Mouse (Mus musculus) bone marrow, adult 2 months (tissue): ENCODE measurements around the gene Tgfbr3. TPM values are rescaled to one million over a fixed set of nuclear protein-coding genes. Genes with fewer than 3 reads are reported as not detected.

ENCODE experiments used
- H3K27ac ChIP-seq: fragments of 200-500 bp; 2 replicates; pipeline ENCODE4 v1.5.1; 2012; ENCODE audit warnings: low read depth, mild to moderate bottlenecking, control low read depth, inconsistent platforms, low read length; ENCODE audit not compliant: control insufficient read depth, poor library complexity, insufficient read depth
- H3K4me1 ChIP-seq: fragments of 200-500 bp; 2 replicates; pipeline ENCODE4 v1.6.1; 2011; ENCODE audit warnings: low read length; ENCODE audit not compliant: control insufficient read depth, insufficient read depth
- H3K4me3 ChIP-seq: fragments of 200-500 bp; replicated peaks from 2 replicates; pipeline ENCODE3; 2011; ENCODE audit warnings: mild to moderate bottlenecking, low read depth, low read length, control low read depth; ENCODE audit not compliant: control insufficient read depth
- CTCF ChIP-seq: fragments of 200-500 bp; IDR thresholded peaks from 2 replicates; pipeline ENCODE4 v1.5.1; 2011; ENCODE audit warnings: low read length, control low read depth; ENCODE audit not compliant: control insufficient read depth, insufficient read depth
- POLR2A ChIP-seq: fragments of 200-500 bp; IDR thresholded peaks from 2 replicates; pipeline ENCODE4 v1.6.1; 2011; ENCODE audit warnings: low read depth, mild to moderate bottlenecking, control low read depth, low read length, borderline replicate concordance; ENCODE audit not compliant: control insufficient read depth
- WGBS: fragments of 180-500 bp; shearing (Covaris S2); methylation state at CpG from one replicate; pipeline ENCODE4 v1.1.7; 2018; 5-methylcytosine and 5-hydroxymethylcytosine counted together
- polyA plus RNA-seq: library from polyadenylated mRNA; stranded (reverse); fragments of >200 nt; gene quantifications from 2 replicates; pipeline ENCODE4 v1.2.4, GENCODE M21; 2011; ENCODE audit warnings: low replicate concordance; ENCODE audit not compliant: missing spikeins, insufficient read depth, insufficient read length

Tgfbr3 gene
- polyA plus RNA-seq, 1 experiment = 7.4 TPM

DNA sequence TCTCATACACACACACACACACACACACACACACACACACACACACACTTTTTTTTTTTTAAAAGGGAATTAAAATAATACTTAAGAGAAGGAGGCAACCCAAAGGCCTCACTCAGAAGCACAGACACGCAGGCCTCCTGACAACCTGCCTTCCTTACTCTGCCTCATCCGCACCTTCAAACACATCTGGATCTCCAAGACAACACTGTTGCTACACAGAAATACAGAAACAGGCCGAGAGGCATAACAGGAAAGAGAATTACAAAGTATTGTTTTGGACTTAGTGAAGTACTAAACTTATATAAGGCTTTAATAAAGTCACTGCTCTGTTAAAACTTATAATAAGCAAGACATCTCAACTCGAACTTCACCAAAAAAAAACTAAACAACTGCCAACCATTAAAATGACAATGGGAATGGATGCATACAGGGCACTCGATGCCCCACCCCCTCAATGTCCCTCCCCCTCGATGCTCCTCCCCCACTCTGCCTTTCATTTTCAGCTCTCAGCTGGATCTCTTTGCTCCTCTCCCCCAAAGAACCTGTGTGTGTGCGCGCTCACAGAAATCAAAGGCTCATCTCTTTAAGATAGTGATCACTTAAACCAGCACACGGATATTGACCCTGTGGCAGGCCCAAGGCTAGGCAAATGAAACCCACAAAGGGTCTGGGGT is 87.8 kb downstream of the Tgfbr3 start:
- Histone ChIP-seq H3K4me3 (no peak overlapping the region), H3K4me1 (peaks cover 1% of the 10 kb centered on the region; the same call in 1 of the 2 replicates), H3K27ac (no peak overlapping the region)
- WGBS = 63% methylated on average over 9 of the region's 9 CpGs
- TF ChIP-seq POLR2A = no peak
- TF ChIP-seq CTCF = no peak

DNA sequence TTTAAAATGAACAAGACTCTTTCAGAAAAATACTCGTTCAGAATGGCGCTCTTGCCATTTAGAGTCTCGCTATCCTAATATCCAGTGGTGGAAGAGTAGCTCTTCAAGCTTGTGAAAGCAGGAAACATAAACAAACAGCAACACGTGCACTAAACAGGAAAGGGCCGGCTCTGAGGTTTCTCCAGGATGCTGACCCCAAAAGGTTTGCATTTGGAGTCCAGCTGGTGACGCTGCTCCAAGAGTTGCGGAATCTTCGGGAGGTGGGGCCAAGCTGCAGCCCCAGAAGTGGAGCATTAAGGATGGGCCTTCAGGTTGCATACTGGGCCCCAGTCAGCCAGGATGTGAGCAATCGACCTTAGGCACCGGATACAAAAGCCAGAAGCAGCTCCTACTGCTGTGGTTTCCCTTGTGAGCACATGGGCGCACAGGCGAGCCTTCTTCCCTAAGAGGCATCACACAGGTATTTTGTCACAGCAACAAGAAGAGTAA is 88.5 kb downstream of the Tgfbr3 start:
- Histone ChIP-seq H3K4me3 (no peak overlapping the region), H3K27ac (no peak overlapping the region), H3K4me1 (peaks cover 1% of the 10 kb centered on the region; the same call in 1 of the 2 replicates)
- TF ChIP-seq POLR2A (no peak), CTCF (no peak)
- WGBS = 43% methylated on average over 12 of the region's 12 CpGs

DNA sequence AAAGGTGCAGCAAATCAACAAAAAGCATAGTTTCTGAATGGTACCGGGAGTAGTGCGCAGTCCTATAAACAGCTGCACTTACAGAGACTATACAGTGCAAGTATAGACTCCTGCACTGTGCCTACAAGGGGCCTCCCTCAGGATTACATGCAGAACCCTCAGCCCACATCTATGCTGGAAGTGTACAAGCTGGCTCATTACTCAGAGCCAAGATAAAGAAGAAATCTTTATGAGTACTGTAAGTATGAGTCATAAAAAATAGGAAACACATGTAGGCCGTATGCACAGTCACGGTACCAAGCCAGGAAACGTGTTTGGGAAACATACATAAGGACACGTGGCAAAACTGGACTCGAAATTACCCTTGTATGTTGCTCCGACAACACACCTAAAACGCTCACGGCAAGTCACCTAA is 89.2 kb downstream of the Tgfbr3 start:
- TF ChIP-seq CTCF (no peak), POLR2A (no peak)
- 37% methylated on average over 10 of the region's 10 CpGs for WGBS
- no peak overlapping the region for H3K27ac ChIP-seq
- no peak overlapping the region for H3K4me3 ChIP-seq
- H3K4me1 ChIP-seq = peaks cover 1% of the 10 kb centered on the region; the same call in 1 of the 2 replicates

DNA sequence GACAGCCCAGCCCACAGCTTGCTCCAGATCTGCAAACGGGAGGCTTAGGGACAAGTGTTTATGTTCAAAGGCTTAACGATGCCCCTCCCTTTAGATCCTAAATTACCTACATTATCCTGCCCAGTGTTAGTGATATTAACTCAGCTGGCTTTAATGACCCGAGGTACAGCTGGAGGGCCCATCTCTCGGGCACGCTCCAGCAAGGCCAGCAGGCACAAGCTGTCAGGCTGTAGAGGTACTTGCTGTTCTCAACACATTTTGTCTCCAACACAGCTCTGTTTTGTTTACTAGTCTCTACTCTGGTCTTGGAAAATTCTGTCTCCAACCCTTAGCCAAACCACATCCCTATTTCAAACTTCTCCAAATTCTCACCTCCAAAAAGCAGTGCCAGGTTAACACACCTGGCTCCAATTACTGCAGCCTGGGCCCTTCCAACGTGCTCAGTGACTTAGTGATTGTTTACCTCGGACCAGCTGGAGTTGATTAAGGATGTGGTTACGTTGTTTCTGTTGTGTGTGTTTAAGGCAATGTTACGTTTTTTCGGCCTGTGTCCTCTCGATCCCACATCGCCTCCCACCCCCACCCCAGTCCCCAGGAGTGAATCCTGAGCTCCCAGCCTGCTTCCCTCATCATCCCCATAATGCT is 93.6 kb downstream of the Tgfbr3 start:
- no peak for TF ChIP-seq CTCF
- no peak for TF ChIP-seq POLR2A
- H3K4me3 ChIP-seq = no peak overlapping the region
- WGBS = 53% methylated on average over 12 of the region's 12 CpGs
- no peak overlapping the region for H3K27ac ChIP-seq
- H3K4me1 ChIP-seq = no peaks in the 10 kb centered on the region; the same call in 1 of the 2 replicates

DNA sequence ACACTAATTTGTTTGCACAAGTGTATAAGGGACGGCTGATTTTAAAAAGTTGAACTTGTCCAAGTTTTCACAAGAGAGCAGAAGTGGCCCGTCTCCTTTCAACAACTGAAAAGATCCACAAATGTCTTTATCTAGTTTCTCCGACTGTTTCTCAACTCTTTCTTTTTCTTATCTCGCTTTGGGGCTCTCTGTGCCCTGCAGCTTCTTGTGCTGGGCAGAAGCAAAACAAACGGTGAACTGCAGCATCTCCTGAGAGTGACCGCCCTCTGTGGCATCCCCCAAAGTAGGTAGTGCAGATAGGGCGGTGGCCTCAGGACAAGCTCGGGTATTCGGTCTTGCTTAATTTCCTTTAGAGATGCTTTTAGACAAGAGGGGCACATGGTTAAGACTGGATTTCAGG is 96.3 kb downstream of the Tgfbr3 start:
- H3K4me1 ChIP-seq = no peaks in the 10 kb centered on the region; the same call in 1 of the 2 replicates
- no peak for TF ChIP-seq POLR2A
- no peak for TF ChIP-seq CTCF
- 47% methylated on average over 9 of the region's 9 CpGs for WGBS
- no peak overlapping the region for H3K4me3 ChIP-seq
- no peak overlapping the region for H3K27ac ChIP-seq

DNA sequence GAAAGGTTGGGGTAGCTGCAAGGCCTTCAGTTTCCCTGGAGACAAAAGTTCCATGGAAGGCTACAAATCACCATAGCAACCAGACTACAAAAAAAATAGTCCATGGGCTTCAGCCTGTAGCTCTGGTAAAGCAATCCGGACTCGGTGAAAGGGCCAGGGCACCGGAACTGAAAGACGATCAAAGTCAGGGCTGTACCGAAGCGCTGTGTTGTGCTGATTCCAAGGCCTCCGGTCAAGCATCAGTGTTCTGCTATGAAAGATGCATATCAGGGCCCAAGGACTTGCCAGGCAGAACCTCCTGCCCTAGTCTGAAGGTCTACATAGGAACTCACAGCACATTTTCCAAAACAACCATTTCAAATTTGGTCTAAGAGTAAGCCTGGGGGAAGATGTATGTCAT is 97.1 kb downstream of the Tgfbr3 start:
- H3K4me3 ChIP-seq = no peak overlapping the region
- TF ChIP-seq POLR2A = no peak
- no peak for TF ChIP-seq CTCF
- 91% methylated on average over 7 of the region's 7 CpGs for WGBS
- no peaks in the 10 kb centered on the region; the same call in 1 of the 2 replicates for H3K4me1 ChIP-seq
- no peak overlapping the region for H3K27ac ChIP-seq

DNA sequence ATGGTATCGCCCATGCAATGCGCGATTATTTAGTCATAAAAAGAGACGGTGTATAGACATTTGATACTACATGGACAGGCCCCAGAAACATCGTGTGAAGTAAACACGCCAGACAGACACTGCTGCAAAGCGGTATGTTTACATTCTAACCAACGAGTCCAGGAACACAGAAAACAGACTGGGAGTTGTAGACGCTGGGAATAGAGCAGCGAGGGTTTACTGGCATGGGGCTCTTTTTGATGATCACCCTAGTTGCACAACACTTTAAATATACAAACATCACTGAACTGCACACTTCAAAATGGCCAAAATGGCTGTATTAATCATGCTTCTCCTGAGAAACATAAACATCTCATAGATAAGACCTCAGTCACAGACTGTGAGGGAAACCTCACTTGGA is 100.9 kb downstream of the Tgfbr3 start:
- Histone ChIP-seq H3K4me3 (no peak overlapping the region), H3K27ac (no peak overlapping the region), H3K4me1 (no peaks in the 10 kb centered on the region; the same call in 1 of the 2 replicates)
- TF ChIP-seq POLR2A = no peak
- TF ChIP-seq CTCF = no peak
- 88% methylated on average over 10 of the region's 10 CpGs for WGBS

DNA sequence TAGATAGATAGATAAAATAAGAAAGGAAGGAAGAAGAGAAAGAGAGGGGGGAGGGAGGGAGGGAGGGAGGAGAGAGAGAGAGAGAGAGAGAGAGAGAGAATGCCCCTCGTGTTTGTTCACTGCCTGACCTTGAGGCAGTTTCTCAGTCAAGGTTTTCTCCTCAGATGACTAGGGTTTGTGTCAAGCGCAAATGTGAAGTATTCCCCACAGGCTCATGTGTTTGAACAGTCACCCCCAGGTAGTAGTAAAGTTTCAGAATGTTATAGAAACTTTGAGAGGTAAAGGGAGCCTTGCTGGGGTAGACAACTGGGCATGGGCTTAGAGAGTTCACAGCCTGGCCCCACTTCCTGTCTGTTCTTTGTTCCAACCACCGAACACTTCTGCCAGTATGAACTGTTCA is 103.2 kb downstream of the Tgfbr3 start:
- Histone ChIP-seq H3K4me1 (no peaks in the 10 kb centered on the region), H3K27ac (no peak overlapping the region), H3K4me3 (no peak overlapping the region)
- no peak for TF ChIP-seq POLR2A
- no peak for TF ChIP-seq CTCF
- 81% methylated on average over 3 of the region's 3 CpGs for WGBS

DNA sequence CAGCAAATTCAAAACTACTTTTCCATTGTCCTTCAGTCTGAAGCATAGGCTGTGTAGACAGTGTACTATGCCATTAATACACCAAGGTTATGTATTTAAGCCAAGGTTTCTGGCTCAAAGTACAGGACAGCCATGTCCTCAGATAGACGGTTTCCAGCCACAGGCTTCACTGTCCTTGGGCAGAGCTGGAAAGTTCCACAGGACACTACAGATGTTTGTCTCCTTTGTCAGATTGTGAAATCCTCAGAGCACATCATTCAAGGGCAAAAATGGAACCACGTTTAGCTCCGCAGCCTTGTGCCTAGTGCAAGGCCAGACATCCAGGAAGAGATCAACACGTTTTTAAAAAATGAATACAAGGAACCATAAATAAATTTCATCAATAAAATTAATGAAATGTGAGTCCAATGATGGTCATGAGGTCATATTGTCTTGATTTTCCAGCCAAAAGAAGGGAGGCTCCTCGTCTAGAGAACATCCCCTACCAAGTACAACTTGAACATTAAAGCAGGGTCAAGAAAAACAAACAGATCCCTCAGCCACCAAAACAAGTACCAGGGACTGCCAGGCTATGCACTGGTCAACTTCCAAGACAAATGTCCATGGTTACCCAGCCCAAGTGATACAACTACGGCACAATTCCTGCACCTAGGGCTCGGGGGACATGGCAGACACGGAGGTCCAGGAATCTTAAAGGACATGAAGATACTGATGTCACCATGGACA is 105.1 kb downstream of the Tgfbr3 start:
- Histone ChIP-seq H3K27ac (no peak overlapping the region), H3K4me3 (no peak overlapping the region), H3K4me1 (no peaks in the 10 kb centered on the region)
- WGBS = 78% methylated on average over 8 of the region's 8 CpGs
- no peak for TF ChIP-seq POLR2A
- no peak for TF ChIP-seq CTCF
